Mouse (Mus musculus) intestine, postnatal 0 days (tissue): Measurements from ENCODE around the gene Flt3. TPM values are rescaled to one million over a fixed set of nuclear protein-coding genes. Genes with fewer than 3 reads are reported as not detected.

Experiments
- ATAC-seq: fragments of 200-750 bp; cut with Nextera tagmentation; 2 replicates; pipeline ENCODE4 v1.8.0; 2017; ENCODE audit warnings: mild to moderate bottlenecking, moderate TSS enrichment, moderate library complexity
- H3K27ac ChIP-seq: fragments of 300-500 bp; sonication (generic); 2 replicates; pipeline ENCODE4 v1.5.1; 2014; ENCODE audit warnings: mild to moderate bottlenecking, low read depth, low read length, moderate library complexity
- H3K27me3 ChIP-seq: fragments of 300-500 bp; sonication (generic); replicated peaks from 2 replicates; pipeline ENCODE4 v1.6.1; 2014; ENCODE audit warnings: low read length, mixed read lengths; ENCODE audit not compliant: control insufficient read depth, insufficient read depth
- H3K36me3 ChIP-seq: fragments of 300-500 bp; sonication (generic); 2 replicates; pipeline ENCODE4 v1.6.1; 2014; ENCODE audit warnings: mild to moderate bottlenecking, moderate library complexity; ENCODE audit not compliant: control insufficient read depth, insufficient read depth
- H3K4me1 ChIP-seq: fragments of 300-500 bp; sonication (generic); replicated peaks from 2 replicates; pipeline ENCODE4 v1.6.1; 2014; ENCODE audit warnings: antibody characterized with exemption, low read length, mixed read lengths; ENCODE audit not compliant: control insufficient read depth, insufficient read depth
- H3K4me2 ChIP-seq: fragments of 300-500 bp; sonication (generic); replicated peaks from 2 replicates; pipeline ENCODE4 v1.6.1; 2014; ENCODE audit warnings: low read depth, mild to moderate bottlenecking, moderate library complexity
- H3K4me3 ChIP-seq: fragments of 300-500 bp; sonication (generic); 2 replicates; pipeline ENCODE4 v1.5.1; 2014; ENCODE audit warnings: low read depth, low read length
- H3K9ac ChIP-seq: fragments of 300-500 bp; sonication (generic); 2 replicates; pipeline ENCODE4 v1.6.1; 2014; ENCODE audit warnings: mild to moderate bottlenecking, low read depth, low read length
- H3K9me3 ChIP-seq: fragments of 300-500 bp; sonication (generic); 2 replicates; pipeline ENCODE4 v1.6.1; 2016; ENCODE audit warnings: mixed run types; ENCODE audit not compliant: control insufficient read depth
- CTCF ChIP-seq: sonication (generic); IDR thresholded peaks from 2 replicates; pipeline ENCODE4 v1.5.1; 2016; ENCODE audit warnings: low read depth, mild to moderate bottlenecking, control low read depth, antibody characterized with exemption, moderate library complexity
- WGBS: fragments of 180-500 bp; shearing (Covaris S2); extraction: QIAGEN DNeasy Blood & Tissue Kit; methylation state at CpG from one replicate; pipeline ENCODE4 v1.1.7; 2014; 5-methylcytosine and 5-hydroxymethylcytosine counted together
- polyA plus RNA-seq: library from polyadenylated mRNA; unstranded; fragments of >200 nt; fragmentation: Nextera tagmentation; extraction: Ambion mirVana; gene quantifications from 2 replicates; pipeline ENCODE4 v1.2.1, GENCODE M21; 2015

Gene Flt3
- polyA plus RNA-seq, 1 experiment from 2014 or later, result 0.26 TPM

GRCm38 (mm10) chr5:147304276-147305155 is 95.8 kb downstream of the Flt3 start:
- no peaks in the 10 kb centered on the region for H3K9me3 ChIP-seq
- peak overlapping the region; percentile 94 for H3K9ac ChIP-seq
- peak overlapping the region; percentile 69 for H3K4me2 ChIP-seq
- peaks cover 22% of the 10 kb centered on the region; the same call in 1 of the 2 replicates for H3K27me3 ChIP-seq
- peaks cover 8% of the 10 kb centered on the region; the same call in 1 of the 2 replicates for H3K36me3 ChIP-seq
- no peak for ATAC-seq
- H3K4me1 ChIP-seq, result no peaks in the 10 kb centered on the region
- under 1% methylated on average over 54 of the region's 54 CpGs for WGBS
- TF ChIP-seq CTCF, result no peak
- peak overlapping the region; percentile 74 for H3K4me3 ChIP-seq
- peak overlapping the region; percentile 90; the same call in 1 of the 2 replicates for H3K27ac ChIP-seq

- Histone ChIP-seq H3K4me1 (no peaks in the 10 kb centered on the region), H3K36me3 (peaks cover 8% of the 10 kb centered on the region; the same call in 1 of the 2 replicates), H3K27me3 (peaks cover 18% of the 10 kb centered on the region; the same call in 1 of the 2 replicates), H3K9me3 (no peaks in the 10 kb centered on the region), H3K9ac (peak overlapping the region; percentile 94), H3K27ac (no peak overlapping the region), H3K4me3 (peak overlapping the region; percentile 74), H3K4me2 (peak overlapping the region; percentile 69)
- no peak for TF ChIP-seq CTCF
- ATAC-seq, result no peak
- 6% methylated on average over 13 of the region's 13 CpGs for whole genome bisulfite sequencing
These were observed 97.4 kb downstream of the Flt3 start for GRCm38 (mm10) chr5:147302746-147303400.

- no peaks in the 10 kb centered on the region for H3K4me1 ChIP-seq
- no peaks in the 10 kb centered on the region for H3K9me3 ChIP-seq
- peak overlapping the region; percentile 94 for H3K9ac ChIP-seq
- H3K4me2 ChIP-seq, result peak overlapping the region; percentile 69
- no peak for TF ChIP-seq CTCF
- H3K27me3 ChIP-seq, result peaks cover 14% of the 10 kb centered on the region; the same call in 1 of the 2 replicates
- peak overlapping the region; percentile 74 for H3K4me3 ChIP-seq
- H3K27ac ChIP-seq, result peak overlapping the region; percentile 29
- no peak for ATAC-seq
- H3K36me3 ChIP-seq, result peaks cover 8% of the 10 kb centered on the region; the same call in 1 of the 2 replicates
- 11% methylated on average over 8 of the region's 8 CpGs for WGBS
These were observed 98.1 kb downstream of the Flt3 start for GRCm38 (mm10) chr5:147302141-147302540.

GRCm38 (mm10) chr5:147301781-147302070 is 98.6 kb downstream of the Flt3 start:
- Histone ChIP-seq H3K36me3 (peaks cover 8% of the 10 kb centered on the region; the same call in 1 of the 2 replicates), H3K27ac (peak overlapping the region; percentile 29), H3K9me3 (no peaks in the 10 kb centered on the region), H3K4me2 (peak overlapping the region; percentile 69), H3K4me3 (peak overlapping the region; percentile 74), H3K27me3 (peaks cover 14% of the 10 kb centered on the region; the same call in 1 of the 2 replicates), H3K9ac (peak overlapping the region; percentile 94), H3K4me1 (no peaks in the 10 kb centered on the region)
- no peak for ATAC-seq
- WGBS, result 4% methylated on average over 10 of the region's 10 CpGs
- TF ChIP-seq CTCF, result no peak

GRCm38 (mm10) chr5:147300917-147301780 is 99.1 kb downstream of the Flt3 start:
- Histone ChIP-seq H3K9me3 (no peaks in the 10 kb centered on the region), H3K4me2 (peak overlapping the region; percentile 69), H3K4me1 (no peaks in the 10 kb centered on the region), H3K27me3 (peaks cover 8% of the 10 kb centered on the region; the same call in 1 of the 2 replicates), H3K27ac (peak overlapping the region; percentile 29), H3K9ac (peak overlapping the region; percentile 94), H3K4me3 (peak overlapping the region; percentile 74), H3K36me3 (peaks cover 8% of the 10 kb centered on the region; the same call in 1 of the 2 replicates)
- ATAC-seq, result no peak
- WGBS, result 2% methylated on average over 21 of the region's 21 CpGs
- TF ChIP-seq CTCF, result no peak
